Mouse (Mus musculus) spleen, adult 12 weeks (tissue): ENCODE results near the gene Garem2.

Experiments
- DNase-seq: peaks from one replicate; pipeline ENCODE4 v3.0.0; 2022; ENCODE audit warnings: low spot score

Gene Garem2

DNA sequence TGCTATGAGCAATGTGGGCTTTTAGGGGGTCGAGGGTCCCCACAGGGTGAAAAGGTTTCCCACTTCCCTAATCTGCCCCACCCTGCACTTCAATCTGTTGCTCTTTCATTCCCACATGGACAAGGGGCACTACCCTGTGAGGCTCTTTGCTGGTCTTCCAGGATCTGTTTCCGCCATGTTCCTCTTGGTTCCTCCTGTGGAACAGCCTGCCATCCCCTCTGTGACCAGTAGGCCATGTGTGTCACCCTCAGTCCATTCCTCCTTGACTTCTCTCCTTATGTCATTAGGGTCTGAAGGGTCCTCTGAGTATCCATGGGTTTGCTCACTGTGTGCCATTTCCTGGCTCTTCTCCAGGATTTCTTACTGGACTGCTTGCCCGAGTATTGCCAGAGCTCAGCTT is 6.8 kb downstream of the Garem2 start:
- DNase-seq: no peak

DNA sequence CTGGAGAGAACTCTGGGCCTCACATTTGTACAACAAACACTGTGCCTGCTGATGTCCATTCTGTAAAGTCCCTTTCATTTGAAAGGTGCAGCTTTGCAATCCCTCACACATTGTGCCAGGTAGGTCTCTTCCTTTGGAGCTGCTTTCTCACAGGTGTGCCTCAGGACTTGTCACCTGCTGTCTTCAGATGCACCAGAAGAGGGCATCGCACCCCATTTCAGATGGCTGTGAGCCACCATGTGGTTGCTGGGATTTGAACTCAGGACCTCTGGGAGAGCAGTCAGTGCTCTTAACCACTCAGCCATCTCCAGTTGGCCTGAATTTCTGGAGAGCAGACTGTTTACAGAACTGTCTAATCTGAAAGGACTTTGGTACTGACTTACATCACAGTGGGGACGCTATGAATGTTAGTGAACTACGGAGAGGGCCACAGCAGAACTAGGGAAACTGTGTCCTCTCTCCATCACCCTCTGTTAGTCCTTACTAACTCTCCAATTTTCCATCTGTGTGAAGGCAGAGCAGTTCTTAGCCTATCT is 7.6 kb downstream of the Garem2 start:
- no peak for DNase-seq

DNA sequence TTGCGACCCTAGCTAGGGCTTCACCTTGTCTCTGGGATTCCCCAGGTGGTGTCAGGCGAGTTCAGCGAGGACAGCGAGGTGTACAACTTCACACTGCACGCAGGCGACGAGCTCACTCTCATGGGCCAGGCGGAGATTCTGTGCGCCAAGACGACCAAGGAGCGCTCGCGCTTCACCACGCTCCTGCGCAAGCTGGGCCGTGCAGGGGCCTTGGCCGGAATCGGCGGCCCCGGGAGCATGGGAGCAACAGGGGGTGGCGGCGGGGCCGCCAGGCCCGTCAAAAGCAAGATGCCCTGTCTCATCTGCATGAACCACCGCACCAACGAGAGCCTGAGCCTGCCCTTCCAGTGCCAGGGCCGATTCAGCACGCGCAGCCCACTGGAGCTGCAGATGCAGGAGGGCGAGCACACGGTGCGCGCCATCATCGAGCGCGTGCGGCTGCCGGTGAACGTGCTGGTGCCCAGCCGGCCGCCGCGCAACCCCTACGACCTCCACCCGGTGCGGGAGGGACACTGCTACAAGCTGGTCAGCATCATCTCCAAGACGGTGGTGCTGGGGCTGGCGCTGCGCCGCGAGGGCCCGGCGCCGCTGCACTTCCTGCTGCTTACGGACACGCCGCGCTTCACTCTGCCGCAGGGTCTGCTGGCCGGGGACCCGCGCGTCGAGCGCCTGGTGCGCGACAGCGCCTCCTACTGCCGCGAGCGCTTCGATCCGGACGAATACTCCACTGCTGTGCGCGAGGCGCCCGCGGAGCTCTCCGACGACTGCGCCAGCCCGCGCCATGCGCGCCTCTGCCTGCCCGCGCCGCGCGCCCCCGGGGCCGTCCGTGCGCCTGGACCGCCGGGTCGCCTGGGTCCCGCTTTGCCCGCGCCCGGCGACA is 9.2 kb downstream of the Garem2 start:
- DNase-seq: no peak

DNA sequence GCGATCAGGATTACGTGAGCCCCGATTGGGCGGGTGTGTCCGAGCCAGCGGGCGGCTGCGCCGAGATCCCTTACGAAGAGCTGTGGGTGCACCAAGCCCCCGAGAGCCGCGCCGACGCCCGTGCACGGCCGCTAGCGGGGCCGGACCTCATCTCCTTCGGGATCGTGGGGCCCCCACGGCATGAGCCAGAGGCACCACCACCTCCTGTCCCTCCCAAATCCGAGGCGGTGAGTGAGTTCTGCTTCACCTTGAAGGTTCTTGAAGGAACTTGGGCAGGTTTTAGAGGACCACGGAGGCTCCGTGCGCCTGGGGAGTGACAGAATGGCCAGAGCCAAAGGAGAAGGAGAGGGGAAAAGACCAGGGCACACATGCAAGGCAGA is 9.8 kb downstream of the Garem2 start:
- no peak for DNase-seq

DNA sequence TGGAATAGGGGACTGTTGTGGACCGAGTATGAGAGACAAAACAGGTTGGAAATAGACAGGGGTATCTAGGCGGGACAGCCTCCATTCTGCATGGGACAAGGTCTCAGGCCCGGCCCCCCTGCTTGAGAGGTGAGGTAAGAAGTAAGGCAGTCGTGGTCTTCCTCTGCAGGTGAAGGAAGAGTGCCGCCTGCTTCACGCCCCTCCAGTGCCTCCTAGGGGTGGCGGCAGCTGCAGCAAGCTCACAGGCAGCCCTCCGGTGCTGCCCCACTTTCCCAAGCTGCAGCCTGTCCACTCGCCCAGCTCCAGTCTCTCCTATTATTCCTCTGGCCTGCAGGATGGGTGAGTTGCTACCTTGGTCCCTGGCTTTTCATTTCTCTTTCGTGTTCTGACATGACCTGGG is 10.8 kb downstream of the Garem2 start:
- DNase-seq: no peak

DNA sequence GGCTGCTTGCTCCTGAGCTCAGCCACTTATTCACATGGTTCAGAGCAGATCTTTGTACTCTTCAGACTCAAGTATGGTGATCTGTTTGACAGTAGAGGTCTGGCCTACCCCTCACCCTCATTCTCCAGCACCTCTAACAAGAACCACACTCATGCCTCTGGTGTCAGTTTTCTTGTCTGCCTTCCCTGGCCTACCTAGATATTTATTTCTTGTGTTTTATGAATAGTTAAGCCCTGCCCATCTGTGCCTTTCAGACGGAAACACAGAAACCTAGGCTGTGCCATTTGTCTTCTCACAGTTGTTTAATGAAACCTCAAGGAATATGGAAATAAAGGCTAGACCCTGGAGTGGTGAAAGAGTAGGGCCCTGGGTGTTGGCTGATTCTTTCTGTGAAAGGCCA is 13.1 kb downstream of the Garem2 start:
- no peak for DNase-seq

DNA sequence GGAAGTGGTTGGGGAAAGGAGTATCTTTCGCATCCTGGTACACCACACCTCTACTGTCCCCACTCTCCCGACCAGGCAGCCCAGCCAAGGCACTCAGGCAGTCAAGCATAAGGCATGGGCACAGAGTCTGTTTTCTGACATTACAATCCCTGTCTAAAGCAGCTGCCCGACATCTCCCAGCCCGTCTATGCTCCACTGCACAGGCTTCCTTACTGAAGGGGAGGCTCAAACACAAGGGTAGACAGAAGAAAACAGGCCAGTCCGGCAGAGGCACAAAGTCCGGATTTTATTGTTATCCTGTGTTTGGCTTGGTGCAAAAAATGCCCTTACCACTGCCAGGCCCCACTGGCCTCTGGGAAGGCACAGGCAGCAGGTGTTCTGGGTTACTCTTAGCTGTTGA is 14.2 kb downstream of the Garem2 start:
- no peak for DNase-seq

DNA sequence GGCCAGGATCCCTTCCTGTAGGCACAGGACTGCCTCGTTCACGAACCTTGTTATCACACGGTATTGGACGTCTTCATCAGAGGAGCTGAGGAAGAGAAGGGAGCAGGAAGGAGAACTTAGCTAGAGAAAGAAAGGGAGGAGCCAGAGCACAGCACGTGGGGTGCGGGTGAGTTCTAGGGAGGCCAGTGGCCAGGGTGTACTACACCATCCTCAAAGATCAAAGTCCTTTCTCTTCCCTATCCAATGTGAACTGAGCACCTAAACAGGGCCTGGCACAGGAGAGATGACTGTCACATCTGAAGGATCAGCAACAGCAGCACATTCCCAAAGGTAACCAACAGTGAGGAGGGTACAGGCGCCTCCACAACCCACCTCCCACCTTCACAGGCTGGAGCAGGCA is 15.1 kb downstream of the Garem2 start:
- no peak for DNase-seq

DNA sequence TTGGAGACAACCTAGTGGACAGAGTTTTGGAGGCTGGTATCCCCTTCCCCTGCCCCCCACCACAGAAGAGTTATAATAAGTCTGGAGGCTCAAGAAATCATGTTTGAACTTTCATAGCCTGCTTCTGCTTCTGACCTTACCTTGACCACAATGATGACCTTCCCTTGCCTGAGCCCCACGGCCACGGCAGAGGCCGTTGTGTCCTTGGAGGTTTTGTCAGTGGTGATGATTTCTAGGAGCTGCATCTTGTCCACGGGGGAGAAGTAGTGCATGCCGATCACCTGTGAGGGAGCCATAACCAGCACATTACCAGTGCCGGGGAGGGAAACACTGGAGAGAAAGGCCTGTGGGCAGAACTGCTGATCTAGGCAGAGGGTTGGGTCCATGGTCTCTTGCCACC is 17.5 kb downstream of the Garem2 start:
- DNase-seq: no peak

DNA sequence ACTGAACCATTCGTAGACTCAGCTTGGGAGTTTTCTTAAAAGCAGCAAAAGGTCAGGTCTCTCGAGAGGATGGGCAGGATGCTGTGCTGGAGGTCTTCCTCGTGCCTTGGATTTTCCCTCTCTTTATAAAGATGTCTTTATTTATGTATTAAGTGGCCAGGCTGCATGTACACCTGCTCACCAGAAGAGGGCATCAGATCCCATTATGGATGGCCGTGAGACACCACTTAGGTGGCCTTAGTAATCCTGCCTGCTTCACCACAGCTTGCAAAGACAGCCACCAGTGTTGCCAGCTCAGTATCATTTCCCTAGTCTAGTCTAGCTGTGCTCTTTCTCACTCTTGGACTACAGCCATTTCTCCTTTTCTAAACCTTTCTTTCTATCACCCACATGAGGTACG is 20.6 kb downstream of the Garem2 start:
- DNase-seq: no peak

DNA sequence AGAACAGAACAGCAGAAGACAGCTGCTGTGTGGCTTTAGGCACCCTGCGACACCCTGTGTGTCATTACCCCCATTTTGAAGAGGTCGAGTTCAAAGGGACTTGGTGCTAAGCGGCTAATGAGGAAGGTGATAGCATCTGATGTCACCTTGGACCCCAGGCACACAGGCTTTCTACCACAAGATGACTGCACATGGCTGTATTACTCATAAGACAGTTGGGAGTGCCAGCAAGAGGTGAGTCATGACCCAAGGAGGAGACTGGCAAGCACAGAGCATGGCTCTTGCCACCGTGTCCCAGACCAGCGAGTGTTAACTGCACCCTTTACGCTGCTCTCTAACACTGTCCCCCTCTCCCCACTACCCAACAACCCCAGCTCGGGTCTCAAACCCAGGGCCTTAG is 21.8 kb downstream of the Garem2 start:
- DNase-seq: no peak

DNA sequence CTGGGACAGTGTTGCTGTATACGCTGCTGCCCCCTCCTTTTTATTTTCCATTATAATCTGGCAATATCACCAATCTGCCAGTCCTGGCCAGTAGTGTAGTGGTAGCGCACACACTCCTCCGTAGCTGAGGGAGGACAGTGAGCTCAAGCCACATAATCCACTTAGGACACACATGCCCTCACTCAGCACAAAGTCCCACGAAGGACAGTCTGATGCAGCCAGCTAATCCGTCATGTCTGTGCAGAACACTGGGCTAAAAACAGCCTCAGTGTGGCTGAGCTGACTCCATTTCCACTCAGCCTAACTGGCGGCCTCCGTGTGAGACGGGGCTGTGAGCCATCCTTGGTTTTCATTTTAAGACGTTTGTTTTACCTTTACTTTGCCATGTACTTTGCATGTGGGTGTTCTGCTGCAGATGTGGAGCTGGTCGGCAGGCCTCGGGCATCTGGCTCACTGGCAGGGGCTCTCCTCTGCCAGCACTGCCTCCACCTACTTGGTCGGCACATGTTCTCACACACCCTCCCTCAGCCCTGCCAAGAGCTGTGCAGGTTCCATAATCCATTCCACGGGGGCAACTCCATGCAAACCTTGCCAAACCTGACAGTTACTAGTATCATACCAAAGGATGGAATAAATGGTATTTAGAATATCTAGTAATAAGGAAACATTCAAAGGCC is 23.1 kb downstream of the Garem2 start:
- DNase-seq: no peak

DNA sequence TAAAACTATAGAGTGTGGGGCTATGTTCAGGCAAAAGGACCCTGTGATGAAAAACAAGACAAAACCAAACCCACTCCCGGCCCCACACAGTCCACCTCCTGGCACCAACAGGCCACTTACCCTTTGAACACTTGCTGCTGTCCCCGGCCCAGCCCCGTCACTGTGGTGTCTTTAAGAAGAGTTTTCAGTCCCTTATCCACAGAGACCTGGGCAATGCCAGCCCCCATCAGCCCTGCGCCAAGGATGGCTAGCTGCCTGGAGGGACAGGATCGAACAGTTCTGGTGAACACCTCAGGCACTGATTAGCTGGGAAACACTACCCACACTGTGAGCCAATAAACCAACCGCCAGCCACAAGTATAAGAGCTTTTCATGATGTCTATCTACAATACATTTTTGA is 23.7 kb downstream of the Garem2 start:
- DNase-seq: no peak

DNA sequence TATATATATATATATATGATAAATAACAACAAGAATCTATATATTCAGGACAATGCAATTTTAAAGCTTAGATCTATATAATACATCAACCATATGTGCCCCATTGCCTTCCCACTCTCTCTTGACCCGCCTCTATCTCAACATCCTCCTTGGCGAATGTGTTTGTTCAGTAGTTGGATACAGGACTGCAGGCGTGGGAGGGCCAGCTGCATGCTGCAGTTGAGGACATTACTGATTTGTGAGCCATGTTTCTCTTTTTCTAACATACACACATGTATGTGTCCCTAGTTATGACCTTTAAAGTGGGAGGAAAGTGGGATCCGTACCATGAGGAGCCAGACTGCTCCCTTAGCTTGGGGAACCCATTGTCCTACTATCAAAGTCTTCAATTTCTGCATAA is 26.3 kb downstream of the Garem2 start:
- DNase-seq: no peak

DNA sequence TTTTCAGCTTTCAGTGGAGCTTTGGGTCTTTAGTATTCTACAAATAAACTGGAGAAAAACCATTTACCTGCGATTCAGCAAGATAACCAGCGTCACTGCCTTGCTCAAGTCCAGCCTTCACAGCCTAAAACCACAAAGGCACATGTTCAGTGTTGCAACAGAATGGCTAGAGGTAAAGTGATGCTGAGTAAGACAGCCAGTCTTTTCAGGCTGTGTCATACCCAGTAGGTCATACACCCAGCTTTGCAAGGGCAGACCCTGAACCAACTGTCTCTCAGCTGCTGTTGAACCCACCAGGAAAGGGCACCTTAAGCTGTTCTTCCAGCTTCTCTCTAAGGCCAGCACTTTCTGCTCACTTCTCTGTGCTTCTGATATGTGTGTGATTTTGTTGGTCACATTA is 27.2 kb downstream of the Garem2 start:
- no peak for DNase-seq

DNA sequence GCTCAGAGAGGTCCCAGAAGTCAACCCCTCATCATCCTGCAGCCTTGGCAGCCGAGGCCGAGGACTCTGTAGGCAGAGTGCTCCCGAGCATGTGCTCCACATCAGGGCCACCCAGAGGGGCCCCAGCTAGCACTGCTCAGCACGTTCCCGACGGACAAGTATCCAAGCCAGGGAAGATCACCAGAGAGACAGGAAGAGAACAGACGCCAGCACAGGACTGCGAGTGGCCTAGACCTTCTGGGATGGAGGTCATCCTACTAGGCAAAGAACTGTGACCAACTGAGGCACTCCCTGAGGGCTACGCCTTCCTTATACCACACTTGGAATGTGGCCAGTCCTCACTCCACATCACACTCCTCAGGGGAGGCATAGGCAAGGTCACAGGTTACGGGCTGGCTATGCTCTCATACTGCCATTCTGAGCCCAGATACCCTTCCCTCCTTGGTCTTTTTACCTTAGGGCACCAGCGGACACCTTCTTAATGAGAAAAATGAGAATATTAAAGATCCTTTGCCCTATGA is 30.8 kb downstream of the Garem2 start:
- DNase-seq: no peak

DNA sequence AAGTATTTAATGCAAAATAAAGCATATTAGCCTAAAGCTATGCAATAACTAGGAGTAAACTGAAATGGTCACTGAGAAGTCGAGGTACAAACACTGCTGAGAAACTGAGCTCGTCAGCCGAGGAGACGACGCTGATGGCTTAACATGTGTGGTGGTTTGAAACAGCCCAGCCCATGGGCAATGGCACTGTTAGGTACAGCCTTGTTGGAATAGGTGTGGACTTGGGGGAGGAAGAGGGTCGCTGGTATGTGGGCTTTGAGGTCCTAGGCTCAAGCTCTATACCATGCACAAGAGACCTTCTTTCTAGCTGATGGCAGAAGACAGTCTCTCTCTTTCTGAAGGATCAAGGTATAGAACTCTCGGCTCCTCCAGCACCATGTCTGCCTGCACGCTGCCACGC is 32.3 kb downstream of the Garem2 start:
- no peak for DNase-seq

DNA sequence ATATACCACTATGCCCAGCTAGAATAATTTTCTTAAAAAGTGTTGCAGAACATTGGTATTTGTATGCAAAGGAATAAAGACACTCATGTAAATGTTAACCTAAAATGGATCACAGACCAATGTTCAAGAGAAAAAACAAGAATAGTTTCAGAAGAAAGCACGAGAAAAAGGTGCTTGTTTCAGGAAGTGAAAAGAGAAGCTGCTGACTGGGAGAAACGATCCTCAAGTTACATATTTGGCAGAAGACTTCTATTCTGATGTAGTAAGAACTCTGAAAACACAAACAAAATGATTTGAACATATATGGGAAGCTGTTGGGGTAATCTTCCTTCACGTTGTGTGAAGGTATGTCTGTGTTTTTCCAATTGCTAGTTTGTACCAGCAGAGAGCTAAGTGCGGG is 33.2 kb downstream of the Garem2 start:
- no peak for DNase-seq

DNA sequence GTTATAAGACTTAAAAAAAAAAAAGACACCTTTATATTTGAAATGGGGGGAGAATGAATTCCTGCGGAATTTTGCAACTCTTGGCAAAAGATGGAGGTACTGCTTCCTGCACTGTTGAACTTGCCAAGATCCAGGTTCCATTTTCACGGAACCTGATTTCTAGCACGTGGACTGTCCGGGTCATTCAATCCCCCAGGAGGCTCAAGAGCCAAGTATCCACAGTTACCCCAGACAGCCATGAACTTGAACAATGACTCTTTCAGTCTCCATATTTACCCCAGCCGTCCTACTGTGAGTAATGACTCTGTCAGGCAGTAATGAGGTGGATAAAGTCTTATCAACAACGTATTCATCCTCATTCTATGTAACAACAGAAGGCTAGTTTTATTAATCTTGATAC is 41.6 kb downstream of the Garem2 start:
- no peak for DNase-seq

DNA sequence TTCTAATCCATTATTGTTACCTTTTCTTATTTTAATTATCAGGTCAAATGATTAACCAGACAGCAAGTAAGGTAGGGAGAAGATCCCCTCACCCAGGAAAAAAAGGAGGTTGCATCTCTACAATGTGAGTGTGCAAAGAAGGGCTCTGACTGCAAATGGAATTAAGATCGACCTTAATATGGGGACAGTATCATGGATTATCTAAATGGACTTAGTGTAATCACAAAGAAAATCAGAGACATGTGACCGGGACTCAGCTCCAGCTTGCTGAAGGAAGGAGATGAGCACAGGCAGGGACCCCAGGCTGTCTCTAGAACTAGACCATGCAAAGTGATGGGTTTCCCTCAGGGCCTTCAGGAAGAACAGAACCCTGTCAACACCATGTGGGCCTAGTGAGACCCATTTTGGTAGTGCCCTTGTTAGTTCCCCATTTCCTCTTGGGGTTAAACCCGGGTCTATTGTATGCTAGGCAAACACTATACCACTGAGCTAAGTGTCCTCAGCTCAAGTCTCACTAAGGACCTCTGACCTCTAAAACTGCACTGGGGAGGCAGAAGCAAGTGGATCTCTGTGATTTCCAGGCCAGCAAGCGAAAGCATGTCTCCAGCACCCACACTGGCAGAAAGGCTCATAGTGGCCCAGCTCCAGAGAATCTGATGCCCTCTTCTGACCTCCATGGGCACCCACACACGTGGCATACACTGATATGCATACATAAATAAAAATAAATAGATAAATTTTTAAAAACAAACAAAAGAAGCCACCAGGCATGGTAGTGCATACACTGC is 43.4 kb downstream of the Garem2 start:
- DNase-seq: no peak

DNA sequence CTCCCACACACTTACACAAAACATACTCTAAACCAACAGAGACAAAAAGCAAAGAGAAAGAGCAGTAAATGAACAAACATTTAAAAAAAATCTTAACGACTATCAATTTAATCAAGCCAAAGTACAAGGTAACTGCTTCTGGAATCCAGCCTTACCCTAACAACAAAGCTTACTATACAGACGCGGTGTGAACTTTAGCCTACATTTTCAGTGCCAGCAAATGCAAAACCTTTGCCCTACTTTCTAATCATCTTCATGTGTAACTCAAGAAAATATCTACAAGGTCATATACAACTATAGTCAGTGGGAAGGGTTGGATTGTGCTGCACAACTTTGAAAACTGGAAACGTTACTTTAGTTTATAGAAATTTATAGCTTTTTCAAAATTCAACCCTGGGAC is 47.0 kb downstream of the Garem2 start:
- no peak for DNase-seq

DNA sequence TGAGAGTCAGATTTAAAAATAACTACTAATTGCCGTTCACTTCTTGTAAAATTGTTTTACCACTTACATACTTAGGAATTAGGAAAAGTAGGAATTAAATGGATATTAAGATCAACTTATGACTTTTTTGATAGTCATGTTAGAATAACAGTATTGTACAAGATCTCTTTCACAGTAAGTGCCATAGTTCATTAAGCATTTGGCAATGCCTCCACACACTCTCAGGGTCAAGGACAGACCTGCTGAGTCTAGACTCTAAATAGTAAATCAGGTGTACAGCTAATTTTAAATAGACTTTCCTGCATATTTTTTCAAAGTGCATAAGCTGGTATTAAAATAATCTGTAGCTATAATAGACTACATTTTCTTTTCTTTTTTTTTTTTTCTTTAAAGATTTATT is 47.5 kb downstream of the Garem2 start:
- no peak for DNase-seq

DNA sequence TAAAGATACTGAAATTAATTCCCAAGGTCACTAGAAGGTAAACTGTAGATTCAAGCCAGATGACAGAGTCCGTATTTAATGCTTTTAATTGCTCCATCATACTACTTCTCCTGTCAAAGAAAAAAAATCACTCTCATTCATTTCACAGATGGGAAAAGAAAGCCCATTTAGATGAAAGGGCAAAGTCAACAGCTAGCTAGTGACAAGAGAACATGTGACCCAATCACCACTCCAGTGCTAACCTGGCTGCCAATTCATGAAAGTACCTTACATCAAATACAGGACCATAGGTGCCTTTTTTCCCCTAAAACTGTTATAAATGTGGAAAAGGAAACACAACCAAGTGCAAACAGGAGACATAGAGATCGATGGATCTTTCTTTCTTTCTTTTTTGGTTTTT is 48.3 kb downstream of the Garem2 start:
- no peak for DNase-seq
